Mouse (Mus musculus) left cerebral cortex, adult 2 months (tissue): Measurements from ENCODE around the gene Khdrbs2. TPM values are rescaled to one million over a fixed set of nuclear protein-coding genes. Genes with fewer than 3 reads are reported as not detected.
A peak's percentile ranks its signal among the peaks of the same experiment; 100 is the strongest.

ENCODE experiments used
- DNase-seq, 2 experiments: peaks; one replicate each; pipeline ENCODE4 v3.0.0; 2021 to 2022; ENCODE audit warnings: low spot score in 2 of 2, mixed read lengths in 1 of 2; ENCODE audit errors: extremely low spot score in 1 of 2
- H3K27ac ChIP-seq: fragments of 200-600 bp; 2 replicates; pipeline ENCODE4 v1.8.1; 2022
- H3K4me3 ChIP-seq: fragments of 200-600 bp; 2 replicates; pipeline ENCODE4 v1.8.1; 2022
- CTCF ChIP-seq: fragments of 200-600 bp; IDR thresholded peaks from 2 replicates; pipeline ENCODE4 v1.8.1; 2022; ENCODE audit warnings: antibody characterized with exemption, mild to moderate bottlenecking, moderate library complexity
- intact Hi-C: fragments of 180-260 bp; cut with DNase I; formaldehyde crosslinking; loops from one replicate; pipeline ENCODE4 v1.15.1; 2025
- total RNA-seq, 2 experiments: library from RNA; stranded (reverse); gene quantifications; 2 replicates each; pipeline ENCODE4 v1.2.3; 2021

Gene Khdrbs2
- total RNA-seq, 2 experiments from 2014 or later: 12.8 to 15.9 TPM

- no peak for TF ChIP-seq CTCF
- intact Hi-C loops: no loop called here
- no peak overlapping the region for H3K27ac ChIP-seq
- no peak overlapping the region for H3K4me3 ChIP-seq
- no peak for DNase-seq
Observed at GRCm38 (mm10) chr1:32649647-32650209, 477.2 kb downstream of the Khdrbs2 start.

DNA sequence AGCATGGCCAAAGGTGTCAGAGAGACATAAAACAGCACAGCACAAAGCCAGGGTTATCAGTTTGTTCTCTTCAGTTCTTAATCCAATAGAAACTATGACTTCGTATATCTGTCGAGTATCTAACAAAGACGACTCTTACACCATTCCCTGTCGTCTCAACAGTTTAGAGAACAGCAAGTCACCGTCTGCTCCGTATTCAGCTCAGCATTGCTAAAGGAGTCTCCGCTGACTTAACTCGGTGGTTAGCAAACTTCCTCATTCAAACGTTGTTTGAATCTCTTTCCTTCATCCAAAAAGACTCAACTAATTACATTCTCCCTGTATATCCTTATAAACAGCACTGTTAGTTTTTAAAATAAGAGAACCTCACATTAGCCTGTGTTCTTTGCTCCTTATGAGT is 521.3 kb downstream of the Khdrbs2 start:
- no peak overlapping the region for H3K27ac ChIP-seq
- DNase-seq: no peak
- H3K4me3 ChIP-seq: no peak overlapping the region
- no peak for TF ChIP-seq CTCF
- intact Hi-C loops: no loop called here

DNA sequence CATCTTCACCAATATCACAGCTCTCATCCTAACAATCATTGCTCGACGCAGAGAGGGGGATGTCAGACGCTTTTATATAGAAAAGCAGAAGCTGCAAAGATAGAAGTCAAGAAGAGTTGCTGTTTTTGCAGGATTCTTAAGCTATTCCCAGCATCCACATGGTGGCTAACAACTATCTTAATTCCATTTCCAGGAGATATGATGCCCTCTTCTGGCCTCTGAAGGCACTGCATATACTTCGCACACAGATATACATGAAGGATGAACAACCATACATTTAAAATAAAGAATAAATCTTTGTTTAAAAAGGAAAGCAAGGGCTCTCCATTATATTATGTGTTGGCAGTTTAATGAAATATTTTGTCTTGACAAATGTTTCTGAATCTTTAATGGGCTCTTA is 527.6 kb downstream of the Khdrbs2 start:
- peak; percentile 17 for TF ChIP-seq CTCF
- no peak overlapping the region for H3K27ac ChIP-seq
- no peak overlapping the region for H3K4me3 ChIP-seq
- no peak for DNase-seq
- intact Hi-C loops: no loop called here

DNA sequence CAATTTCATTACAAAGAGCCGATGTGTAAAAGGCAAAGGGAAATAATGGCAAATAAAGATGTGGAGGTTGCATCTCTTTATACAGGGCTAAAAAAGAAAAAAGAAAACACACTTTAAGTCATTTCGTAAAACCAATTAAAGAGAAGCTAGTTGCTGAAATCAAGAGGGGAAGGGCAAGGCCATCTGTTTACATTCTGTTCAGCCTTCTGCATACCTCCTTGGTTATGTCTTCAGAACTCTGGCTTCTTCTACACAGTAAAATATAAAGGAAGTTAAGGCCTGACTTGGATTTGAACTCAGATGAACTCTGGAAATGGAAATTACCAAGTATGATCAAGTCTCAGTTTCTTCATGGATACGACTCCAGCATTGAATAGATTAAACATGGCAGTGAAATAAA is 528.8 kb downstream of the Khdrbs2 start:
- no peak for TF ChIP-seq CTCF
- H3K27ac ChIP-seq: no peak overlapping the region
- DNase-seq: no peak
- H3K4me3 ChIP-seq: no peak overlapping the region
- intact Hi-C loops: no loop called here
